ENCODE assay signal across 17 mouse cellular contexts in the genomic region with DNA sequence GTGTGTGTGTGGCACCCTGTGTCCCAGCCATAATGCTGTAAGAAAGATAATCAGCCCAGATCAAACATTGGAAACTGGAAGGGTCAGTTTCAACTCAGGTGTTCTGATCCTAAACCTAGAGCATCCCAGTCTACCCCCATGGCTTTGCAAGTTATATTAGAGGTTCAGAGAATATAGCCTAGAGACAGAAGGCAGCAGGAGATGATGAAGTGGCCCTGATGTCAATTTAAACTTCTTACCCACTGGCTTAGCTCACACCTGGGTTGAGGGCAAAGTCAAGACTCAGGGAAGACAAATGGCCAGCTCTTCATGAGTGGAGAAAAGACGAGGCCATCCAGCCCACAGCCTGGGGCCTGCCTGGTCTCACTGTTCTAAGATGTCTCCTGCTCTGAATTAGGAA. TPM values are rescaled to one million over a fixed set of nuclear protein-coding genes. Genes with fewer than 3 reads are reported as not detected.
DNase-seq lines count a peak whose midpoint lies in the region; ATAC-seq and TF ChIP-seq lines count a peak whose summit lies in the region.
"Had no signal": no experiment of that assay in that cellular context is flagged by ENCODE, and none has a peak within 500 bp of the region (broad histone marks: within the 10 kb centered on the region; RNA-seq: fewer than 3 reads in every experiment).

Pdzk1 (plus strand) TSS at position 301 of the 400 bp plus-strand sequence.
Cd160 (minus strand) TSS at position 368 of the 400 bp plus-strand sequence.

- H3K27me3 ChIP-seq in heart, embryonic 10.5 days (ENCODE audit: insufficient read depth, poor library complexity, severe bottlenecking) = peaks cover 14% of the 10 kb centered on the region; the same call in 1 of the 2 replicates
- no peaks in the 10 kb centered on the region for H3K27me3 ChIP-seq in midbrain, embryonic 10.5 days (ENCODE audit: low read depth, poor library complexity, severe bottlenecking)
- H3K27me3 ChIP-seq in midbrain, embryonic 13.5 days = no peaks in the 10 kb centered on the region
- no peaks in the 10 kb centered on the region for H3K27me3 ChIP-seq in intestine, embryonic 16.5 days (replicated peaks; ENCODE audit: control insufficient read depth, insufficient read depth, low read length)
- H3K27me3 ChIP-seq in midbrain, embryonic 15.5 days (replicated peaks) = no peaks in the 10 kb centered on the region
- no peaks in the 10 kb centered on the region for H3K27me3 ChIP-seq in hindbrain, postnatal 0 days (ENCODE audit: insufficient read depth, low read length)
- H3K27me3 ChIP-seq: embryonic facial prominence, embryonic 12.5 days had no signal

- DNase-seq in heart, embryonic 10.5 days (ENCODE audit: low spot score) = no peak
- no peak for DNase-seq in heart, postnatal 10 days
- no peak for DNase-seq in midbrain, embryonic 10.5 days (ENCODE audit: low spot score)
- no peak for DNase-seq in lung, postnatal 14 days
- no peak for DNase-seq in hindbrain, postnatal 0 days (ENCODE audit: low spot score)
- DNase-seq: lung, adult 18-20 months; right cerebral cortex, postnatal 25 days had no signal

- H3K27ac ChIP-seq in heart, embryonic 10.5 days = no peak within 1 kb of the TSS
- H3K27ac ChIP-seq in midbrain, embryonic 10.5 days (replicated peaks) = peak within 1 kb of the TSS; percentile 33; the same call in 1 of the 2 replicates
- no peak within 1 kb of the TSS for H3K27ac ChIP-seq in midbrain, embryonic 13.5 days
- peak within 1 kb of the TSS; percentile 49 for H3K27ac ChIP-seq in intestine, embryonic 16.5 days (ENCODE audit: low read length)
- H3K27ac ChIP-seq in midbrain, embryonic 15.5 days = peak within 1 kb of the TSS; percentile 48; the same call in 1 of the 2 replicates
- no peak within 1 kb of the TSS for H3K27ac ChIP-seq in hindbrain, postnatal 0 days
- H3K27ac ChIP-seq: embryonic facial prominence, embryonic 12.5 days; layer of hippocampus, adult 2 months; macrophage had no signal

- 0 out of 2 replicates have a peak, but pooled peaks cover 11% of the 10 kb centered on the region for H3K4me1 ChIP-seq in heart, embryonic 10.5 days
- peaks cover 26% of the 10 kb centered on the region for H3K4me1 ChIP-seq in midbrain, embryonic 10.5 days
- H3K4me1 ChIP-seq in midbrain, embryonic 13.5 days (replicated peaks) = peaks cover 3% of the 10 kb centered on the region; the same call in 1 of the 2 replicates
- peaks cover 8% of the 10 kb centered on the region for H3K4me1 ChIP-seq in intestine, embryonic 16.5 days (ENCODE audit: control insufficient read depth, insufficient read depth, low read length)
- peaks cover 7% of the 10 kb centered on the region; the same call in 1 of the 2 replicates for H3K4me1 ChIP-seq in midbrain, embryonic 15.5 days
- 0 out of 2 replicates have a peak, but pooled peaks cover 5% of the 10 kb centered on the region for H3K4me1 ChIP-seq in hindbrain, postnatal 0 days (ENCODE audit: insufficient read depth, low read length)
- H3K4me1 ChIP-seq: embryonic facial prominence, embryonic 12.5 days had no signal

- intact Hi-C loops in heart, postnatal 10 days (cut with DNase I) = no loop called here

- H3K36me3 ChIP-seq in heart, embryonic 10.5 days = no peaks in the 10 kb centered on the region
- no peaks in the 10 kb centered on the region for H3K36me3 ChIP-seq in midbrain, embryonic 10.5 days
- H3K36me3 ChIP-seq in midbrain, embryonic 13.5 days = no peaks in the 10 kb centered on the region
- H3K36me3 ChIP-seq in intestine, embryonic 16.5 days (ENCODE audit: control insufficient read depth, insufficient read depth, low read length) = no peaks in the 10 kb centered on the region
- no peaks in the 10 kb centered on the region for H3K36me3 ChIP-seq in midbrain, embryonic 15.5 days (replicated peaks)
- no peaks in the 10 kb centered on the region for H3K36me3 ChIP-seq in hindbrain, postnatal 0 days (ENCODE audit: insufficient read depth, low read length)
- H3K36me3 ChIP-seq: embryonic facial prominence, embryonic 12.5 days had no signal

- H3K9ac ChIP-seq in midbrain, embryonic 13.5 days (replicated peaks) = no peak within 1 kb of the TSS
- H3K9ac ChIP-seq in intestine, embryonic 16.5 days (ENCODE audit: low read depth, low read length) = peak within 1 kb of the TSS; percentile 48
- H3K9ac ChIP-seq in midbrain, embryonic 15.5 days = no peak within 1 kb of the TSS
- no peak within 1 kb of the TSS for H3K9ac ChIP-seq in hindbrain, postnatal 0 days (replicated peaks; ENCODE audit: low read length)
- H3K9ac ChIP-seq: embryonic facial prominence, embryonic 12.5 days had no signal

- no peak for ATAC-seq in midbrain, embryonic 13.5 days
- ATAC-seq in intestine, embryonic 16.5 days = 0 out of 2 replicates have a peak, but pooled peaks have one; percentile 6
- no peak for ATAC-seq in midbrain, embryonic 15.5 days (replicated peaks)
- no peak for ATAC-seq in hindbrain, postnatal 0 days
- ATAC-seq: inflammation-experienced regulatory T-cells, adult 6 months had no signal

- peak within 1 kb of the TSS; percentile 23; the same call in 1 of the 2 replicates for H3K4me3 ChIP-seq in heart, embryonic 10.5 days
- no peak within 1 kb of the TSS for H3K4me3 ChIP-seq in midbrain, embryonic 10.5 days
- H3K4me3 ChIP-seq in midbrain, embryonic 13.5 days (replicated peaks) = no peak within 1 kb of the TSS
- H3K4me3 ChIP-seq in intestine, embryonic 16.5 days (ENCODE audit: low read length) = peak within 1 kb of the TSS; percentile 29
- H3K4me3 ChIP-seq in midbrain, embryonic 15.5 days = no peak within 1 kb of the TSS
- no peak within 1 kb of the TSS for H3K4me3 ChIP-seq in hindbrain, postnatal 0 days (ENCODE audit: low read length)
- H3K4me3 ChIP-seq: embryonic facial prominence, embryonic 12.5 days; layer of hippocampus, adult 2 months had no signal

- WGBS in heart, embryonic 10.5 days = 65% methylated on average over 1 of the region's 1 CpGs
- 69% methylated on average over 1 of the region's 1 CpGs for WGBS in midbrain, embryonic 10.5 days
- WGBS in midbrain, embryonic 13.5 days = 78% methylated on average over 1 of the region's 1 CpGs
- 76% methylated on average over 1 of the region's 1 CpGs for WGBS in intestine, embryonic 16.5 days
- WGBS in midbrain, embryonic 15.5 days = 86% methylated on average over 1 of the region's 1 CpGs
- WGBS in hindbrain, postnatal 0 days = 73% methylated on average over 1 of the region's 1 CpGs

- no peak for TF ChIP-seq CTCF in hindbrain, postnatal 0 days (IDR thresholded peaks at IDR 0.05; ENCODE audit: low read depth)

- H3K4me2 ChIP-seq in midbrain, embryonic 13.5 days (replicated peaks) = no peak within 1 kb of the TSS
- peak within 1 kb of the TSS; percentile 39 for H3K4me2 ChIP-seq in intestine, embryonic 16.5 days (ENCODE audit: low read depth, low read length)
- H3K4me2 ChIP-seq in midbrain, embryonic 15.5 days = peak within 1 kb of the TSS; percentile 2; the same call in 1 of the 2 replicates
- H3K4me2 ChIP-seq in hindbrain, postnatal 0 days (ENCODE audit: low read depth, low read length) = no peak within 1 kb of the TSS
- H3K4me2 ChIP-seq: embryonic facial prominence, embryonic 12.5 days had no signal

- no peaks in the 10 kb centered on the region for H3K9me3 ChIP-seq in heart, embryonic 10.5 days
- H3K9me3 ChIP-seq in midbrain, embryonic 10.5 days (replicated peaks) = no peaks in the 10 kb centered on the region
- H3K9me3 ChIP-seq in midbrain, embryonic 13.5 days = no peaks in the 10 kb centered on the region
- H3K9me3 ChIP-seq in intestine, embryonic 16.5 days (ENCODE audit: control insufficient read depth, low read length) = no peaks in the 10 kb centered on the region
- H3K9me3 ChIP-seq in midbrain, embryonic 15.5 days = no peaks in the 10 kb centered on the region
- H3K9me3 ChIP-seq in hindbrain, postnatal 0 days (ENCODE audit: low read length) = no peaks in the 10 kb centered on the region
- H3K9me3 ChIP-seq: embryonic facial prominence, embryonic 12.5 days had no signal

RNA-seq across cellular contexts. Expression of gene Pdzk1, which starts in this region (rescaled TPM):
- 0.98 TPM in 1 of 2 replicates, not detected in the other for polyA plus RNA-seq in heart, embryonic 10.5 days (2016; fragmentation: Nextera tagmentation; extraction: Ambion mirVana)
- total RNA-seq in heart, postnatal 10 days (2021) = under 1 TPM; 0.17 to 0.31 TPM
- 0.57 and 1.0 TPM in 2 replicates for polyA plus RNA-seq in midbrain, embryonic 10.5 days (2016; fragmentation: Nextera tagmentation; extraction: Ambion mirVana)
- 0.14 TPM in 1 of 2 replicates, not detected in the other for polyA plus RNA-seq in midbrain, embryonic 13.5 days (2015; fragmentation: Nextera tagmentation; extraction: Ambion mirVana)
- polyA plus RNA-seq in intestine, embryonic 16.5 days (2015; fragmentation: Nextera tagmentation; extraction: Ambion mirVana) = 45.2 and 67.0 TPM in 2 replicates
- 0.17 and 0.36 TPM in 2 replicates for polyA plus RNA-seq in midbrain, embryonic 15.5 days (2015; fragmentation: Nextera tagmentation; extraction: Ambion mirVana)
- total RNA-seq in hindbrain, postnatal 0 days (2014; rRNA removed) = 0.05 TPM in 1 of 2 replicates, not detected in the other
- polyA plus RNA-seq in hindbrain, postnatal 0 days (2015; fragmentation: Nextera tagmentation; extraction: Ambion mirVana) = 0.24 TPM in 1 of 2 replicates, not detected in the other
- total RNA-seq: heart, postnatal 25 days had no signal
- polyA plus RNA-seq: C2C12; embryonic facial prominence, embryonic 12.5 days; macrophage had no signal

RNA-seq across cellular contexts. Expression of gene Cd160, which starts in this region (rescaled TPM):
- polyA plus RNA-seq in heart, embryonic 10.5 days (2016; fragmentation: Nextera tagmentation; extraction: Ambion mirVana) = 0.06 TPM in 1 of 2 replicates, not detected in the other
- not detected for total RNA-seq in heart, postnatal 10 days (2021)
- 0.10 and 0.22 TPM in 2 replicates for polyA plus RNA-seq in midbrain, embryonic 10.5 days (2016; fragmentation: Nextera tagmentation; extraction: Ambion mirVana)
- 0.14 and 0.17 TPM in 2 replicates for polyA plus RNA-seq in midbrain, embryonic 13.5 days (2015; fragmentation: Nextera tagmentation; extraction: Ambion mirVana)
- polyA plus RNA-seq in intestine, embryonic 16.5 days (2015; fragmentation: Nextera tagmentation; extraction: Ambion mirVana) = 1.4 and 1.6 TPM in 2 replicates
- 0.19 and 0.22 TPM in 2 replicates for polyA plus RNA-seq in midbrain, embryonic 15.5 days (2015; fragmentation: Nextera tagmentation; extraction: Ambion mirVana)
- total RNA-seq in hindbrain, postnatal 0 days (2014; rRNA removed) = not detected in 2 replicates
- 0.06 and 0.13 TPM in 2 replicates for polyA plus RNA-seq in hindbrain, postnatal 0 days (2015; fragmentation: Nextera tagmentation; extraction: Ambion mirVana)
- total RNA-seq: gastrocnemius, postnatal 4 days; heart, postnatal 25 days; layer of hippocampus, adult 2 months had no signal

Comparison
In these comparisons a context has a peak if more than half of its experiments do, and no peak if none do; other contexts are left out.
1. RNA of gene Pdzk1 (polyA plus RNA-seq): 45.2 to 67.0 TPM in intestine, embryonic 16.5 days; 0.98 TPM in heart, embryonic 10.5 days, 0.57 to 1.0 TPM in midbrain, embryonic 10.5 days, 0.17 to 0.36 TPM in midbrain, embryonic 15.5 days, 0.24 TPM in hindbrain, postnatal 0 days and 0.14 TPM in midbrain, embryonic 13.5 days; every median in the first group is over 10 times any median in the second.
2. H3K27ac ChIP-seq: peak in midbrain, embryonic 10.5 days (single experiment), intestine, embryonic 16.5 days (single experiment) and midbrain, embryonic 15.5 days (single experiment); none in heart, embryonic 10.5 days (single experiment), midbrain, embryonic 13.5 days (single experiment) and hindbrain, postnatal 0 days (single experiment).
3. H3K4me2 ChIP-seq: peak in intestine, embryonic 16.5 days (single experiment) and midbrain, embryonic 15.5 days (single experiment); none in midbrain, embryonic 13.5 days (single experiment) and hindbrain, postnatal 0 days (single experiment).
4. H3K4me3 ChIP-seq: peak in heart, embryonic 10.5 days (single experiment) and intestine, embryonic 16.5 days (single experiment); none in midbrain, embryonic 10.5 days (single experiment), midbrain, embryonic 13.5 days (single experiment), midbrain, embryonic 15.5 days (single experiment) and hindbrain, postnatal 0 days (single experiment).